In the genomic region with DNA sequence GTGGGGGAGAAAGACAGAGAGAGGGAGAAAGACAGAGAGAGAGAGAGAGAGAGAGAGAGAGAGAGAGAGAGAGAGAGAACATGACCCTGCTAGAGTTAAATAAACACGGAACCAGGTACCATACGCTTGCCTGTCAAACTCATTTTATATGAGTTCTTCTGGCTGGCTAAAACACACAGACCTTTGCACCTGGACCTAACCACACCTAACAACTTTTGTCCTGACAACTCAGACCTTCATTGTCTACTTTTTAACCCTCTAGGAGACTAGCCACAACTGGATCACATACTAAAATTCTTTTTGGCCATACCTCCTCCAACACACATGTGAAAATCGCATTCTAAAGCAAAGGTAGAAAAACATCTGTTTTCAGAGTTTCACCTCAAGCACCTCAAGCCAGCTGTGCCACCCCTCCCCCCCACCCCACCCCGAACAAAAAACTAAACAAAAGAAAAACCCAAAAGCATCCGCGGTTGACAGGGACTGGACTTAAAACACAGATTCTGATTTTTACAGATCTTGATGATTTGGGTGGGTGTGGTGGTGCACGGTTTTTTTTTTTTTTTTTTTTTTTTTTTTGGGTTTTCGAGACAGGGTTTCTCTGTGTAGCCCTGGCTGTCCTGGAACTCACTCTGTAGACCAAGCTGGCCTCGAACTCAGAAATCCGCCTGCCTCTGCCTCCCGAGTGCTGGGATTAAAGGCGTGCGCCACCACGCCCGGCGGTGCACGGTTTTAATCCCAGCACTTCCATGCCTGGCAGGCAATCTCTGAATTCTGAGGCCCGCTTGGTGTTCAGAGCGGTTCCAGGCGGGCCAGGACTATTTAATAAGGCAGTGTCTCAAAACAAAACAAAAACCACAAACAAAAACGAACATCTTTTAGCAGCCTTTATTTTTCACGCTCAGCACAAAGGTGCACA, we compare ENCODE assay signal across 8 mouse cellular contexts. TPM values are rescaled to one million over a fixed set of nuclear protein-coding genes. Genes with fewer than 3 reads are reported as not detected.
DNase-seq lines count a peak whose midpoint lies in the region; ATAC-seq and TF ChIP-seq lines count a peak whose summit lies in the region.

No protein-coding gene starts in this region.

- H3K27me3 ChIP-seq in liver, adult 2 months (ENCODE audit: control insufficient read depth, insufficient read depth, low read length): no peaks in the 10 kb centered on the region
- no peaks in the 10 kb centered on the region for H3K27me3 ChIP-seq in embryonic facial prominence, embryonic 12.5 days
- no peaks in the 10 kb centered on the region for H3K27me3 ChIP-seq in intestine, embryonic 16.5 days (replicated peaks; ENCODE audit: control insufficient read depth, insufficient read depth, low read length)
- no peaks in the 10 kb centered on the region for H3K27me3 ChIP-seq in neural tube, embryonic 12.5 days (replicated peaks)

- H3K4me1 ChIP-seq in liver, adult 2 months (ENCODE audit: control insufficient read depth, insufficient read depth, low read length): peaks cover 15% of the 10 kb centered on the region
- peaks cover 11% of the 10 kb centered on the region for H3K4me1 ChIP-seq in embryonic facial prominence, embryonic 12.5 days
- H3K4me1 ChIP-seq in intestine, embryonic 16.5 days (ENCODE audit: control insufficient read depth, insufficient read depth, low read length): peaks cover 2% of the 10 kb centered on the region
- H3K4me1 ChIP-seq in neural tube, embryonic 12.5 days: peaks cover 8% of the 10 kb centered on the region

- 5% methylated on average over 21 of the region's 22 CpGs for WGBS in liver, adult 2 months
- 18% methylated on average over 21 of the region's 22 CpGs for WGBS in embryonic facial prominence, embryonic 12.5 days
- WGBS in intestine, embryonic 16.5 days: 15% methylated on average over 20 of the region's 22 CpGs
- 21% methylated on average over 21 of the region's 22 CpGs for WGBS in neural tube, embryonic 12.5 days

- H3K4me2 ChIP-seq in embryonic facial prominence, embryonic 12.5 days (replicated peaks): peak overlapping the region; percentile 82
- H3K4me2 ChIP-seq in intestine, embryonic 16.5 days (ENCODE audit: low read depth, low read length): peak overlapping the region; percentile 66
- peak overlapping the region; percentile 74 for H3K4me2 ChIP-seq in neural tube, embryonic 12.5 days (replicated peaks)

- no peaks in the 10 kb centered on the region for H3K9me3 ChIP-seq in embryonic facial prominence, embryonic 12.5 days
- no peaks in the 10 kb centered on the region for H3K9me3 ChIP-seq in intestine, embryonic 16.5 days (ENCODE audit: control insufficient read depth, low read length)
- no peaks in the 10 kb centered on the region for H3K9me3 ChIP-seq in neural tube, embryonic 12.5 days

- TF ChIP-seq CTCF in liver, adult 2 months (IDR thresholded peaks at IDR 0.05; ENCODE audit: low read depth, low read length): no peak

- TF ChIP-seq POLR2A in liver, adult 2 months (IDR thresholded peaks at IDR 0.05; ENCODE audit: extremely low read depth, insufficient read depth, low read length): no peak

- no peak; the same call in 1 of the 2 replicates for ATAC-seq in embryonic facial prominence, embryonic 12.5 days (ENCODE audit: insufficient number of reproducible peaks, insufficient read depth, low FRiP score, low TSS enrichment)
- peak; percentile 47 for ATAC-seq in intestine, embryonic 16.5 days
- peak; percentile 34; the same call in 1 of the 2 replicates for ATAC-seq in neural tube, embryonic 12.5 days (ENCODE audit: low FRiP score, low read depth)

- DNase-seq in liver, adult 2 months (ENCODE audit: extremely low read depth, low read depth, low spot score): peak; percentile 87
- no peak for DNase-seq in liver
- DNase-seq in frontal cortex, postnatal 36 days (ENCODE audit: low spot score in 2 of 2): no peak
- DNase-seq in gastrocnemius, postnatal 10 days: no peak
- no peak for DNase-seq in thymus, adult 18-20 months

- H3K4me3 ChIP-seq in liver, adult 2 months (ENCODE audit: insufficient read depth, low read depth, low read length): peak overlapping the region; percentile 99
- H3K4me3 ChIP-seq in embryonic facial prominence, embryonic 12.5 days: peak overlapping the region; percentile 88
- H3K4me3 ChIP-seq in intestine, embryonic 16.5 days (ENCODE audit: low read length): peak overlapping the region; percentile 98
- H3K4me3 ChIP-seq in neural tube, embryonic 12.5 days: peak overlapping the region; percentile 92

- H3K79me2 ChIP-seq in liver, adult 2 months (ENCODE audit: control insufficient read depth, insufficient read depth, low read length): peaks cover 6% of the 10 kb centered on the region; the same call in 1 of the 2 replicates

- H3K9ac ChIP-seq in liver, adult 2 months (ENCODE audit: low read depth, low read length): peak overlapping the region; percentile 77
- H3K9ac ChIP-seq in embryonic facial prominence, embryonic 12.5 days: peak overlapping the region; percentile 96
- H3K9ac ChIP-seq in intestine, embryonic 16.5 days (ENCODE audit: low read depth, low read length): peak overlapping the region; percentile 100
- 0 out of 2 replicates have a peak overlapping the region, but pooled peaks have one; percentile 17 for H3K9ac ChIP-seq in neural tube, embryonic 12.5 days

- peaks cover 10% of the 10 kb centered on the region for H3K36me3 ChIP-seq in liver, adult 2 months (ENCODE audit: control insufficient read depth, insufficient read depth, low read length)
- no peaks in the 10 kb centered on the region for H3K36me3 ChIP-seq in embryonic facial prominence, embryonic 12.5 days
- H3K36me3 ChIP-seq in intestine, embryonic 16.5 days (ENCODE audit: control insufficient read depth, insufficient read depth, low read length): no peaks in the 10 kb centered on the region
- H3K36me3 ChIP-seq in neural tube, embryonic 12.5 days: no peaks in the 10 kb centered on the region

- H3K27ac ChIP-seq in liver, adult 2 months (replicated peaks; ENCODE audit: insufficient read depth, low read depth, low read length): peak overlapping the region; percentile 99
- peak overlapping the region; percentile 97 for H3K27ac ChIP-seq in embryonic facial prominence, embryonic 12.5 days
- H3K27ac ChIP-seq in intestine, embryonic 16.5 days (ENCODE audit: low read length): peak overlapping the region; percentile 99
- H3K27ac ChIP-seq in neural tube, embryonic 12.5 days: peak overlapping the region; percentile 98

RNA-seq across cellular contexts. Expression of a gene that starts 0.7 kb away (rescaled TPM):
- total RNA-seq in liver, adult 2 months (2014; rRNA removed): 70.7 and 73.3 TPM in 2 replicates
- 27.2 and 27.7 TPM in 2 replicates for polyA plus RNA-seq in liver, adult 2 months (2012; rRNA removed)
- polyA plus RNA-seq in embryonic facial prominence, embryonic 12.5 days (2016; fragmentation: Nextera tagmentation; extraction: Ambion mirVana): 20.6 and 22.4 TPM in 2 replicates
- polyA plus RNA-seq in intestine, embryonic 16.5 days (2015; fragmentation: Nextera tagmentation; extraction: Ambion mirVana): 8.5 and 18.2 TPM in 2 replicates
- polyA plus RNA-seq in neural tube, embryonic 12.5 days (2016; fragmentation: Nextera tagmentation; extraction: Ambion mirVana): 27.0 and 28.4 TPM in 2 replicates
- 10 to 100 TPM; 20.5 to 22.9 TPM for total RNA-seq in gastrocnemius, postnatal 10 days (2021)

RNA-seq across cellular contexts. Expression of a gene that starts 50.6 kb away (rescaled TPM):
- 44.3 and 49.6 TPM in 2 replicates for total RNA-seq in liver, adult 2 months (2014; rRNA removed)
- 22.9 and 24.0 TPM in 2 replicates for polyA plus RNA-seq in liver, adult 2 months (2012; rRNA removed)
- 50.8 and 53.0 TPM in 2 replicates for polyA plus RNA-seq in embryonic facial prominence, embryonic 12.5 days (2016; fragmentation: Nextera tagmentation; extraction: Ambion mirVana)
- polyA plus RNA-seq in intestine, embryonic 16.5 days (2015; fragmentation: Nextera tagmentation; extraction: Ambion mirVana): 78.8 and 83.3 TPM in 2 replicates
- polyA plus RNA-seq in neural tube, embryonic 12.5 days (2016; fragmentation: Nextera tagmentation; extraction: Ambion mirVana): 52.2 and 59.5 TPM in 2 replicates
- 10 to 100 TPM; 41.7 to 53.2 TPM for total RNA-seq in gastrocnemius, postnatal 10 days (2021)

RNA-seq across cellular contexts. Expression of a gene that starts 52.6 kb away (rescaled TPM):
- 125 and 136 TPM in 2 replicates for total RNA-seq in liver, adult 2 months (2014; rRNA removed)
- polyA plus RNA-seq in liver, adult 2 months (2012; rRNA removed): 31.1 and 35.3 TPM in 2 replicates
- 17.8 and 18.7 TPM in 2 replicates for polyA plus RNA-seq in embryonic facial prominence, embryonic 12.5 days (2016; fragmentation: Nextera tagmentation; extraction: Ambion mirVana)
- polyA plus RNA-seq in intestine, embryonic 16.5 days (2015; fragmentation: Nextera tagmentation; extraction: Ambion mirVana): 9.3 and 10.3 TPM in 2 replicates
- 15.2 and 17.4 TPM in 2 replicates for polyA plus RNA-seq in neural tube, embryonic 12.5 days (2016; fragmentation: Nextera tagmentation; extraction: Ambion mirVana)
- total RNA-seq in gastrocnemius, postnatal 10 days (2021): 10 to 100 TPM; 58.0 to 61.9 TPM

Comparison
In these comparisons a context has a peak if more than half of its experiments do, and no peak if none do; other contexts are left out.
1. H3K9ac ChIP-seq: peak in every context shown above with its lines; median percentile 100 in intestine, embryonic 16.5 days; 96 in embryonic facial prominence, embryonic 12.5 days; 77 in liver, adult 2 months; 17 in neural tube, embryonic 12.5 days.